18 mouse cellular contexts compared by ENCODE assay signal in the genomic region with DNA sequence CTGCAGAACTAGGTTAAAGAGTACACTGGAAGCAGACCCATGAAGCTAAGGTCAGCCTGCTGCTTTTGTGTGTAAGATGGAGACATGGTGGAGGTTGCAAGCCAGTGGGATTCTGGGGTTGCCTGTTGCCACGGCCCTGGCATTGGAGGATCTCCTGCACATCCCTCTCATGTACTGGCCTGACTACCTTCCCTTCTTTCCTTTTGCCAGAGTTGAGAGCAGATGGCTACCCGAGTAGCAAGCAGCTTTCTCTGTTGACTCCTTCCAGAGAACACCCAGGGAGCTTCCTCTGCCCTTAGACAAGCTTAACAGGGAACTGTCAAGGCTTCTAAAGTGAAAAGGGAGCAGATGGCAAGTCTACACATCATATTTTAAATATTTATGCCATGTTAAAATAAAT.
DNase-seq lines count a peak whose midpoint lies in the region; ATAC-seq and TF ChIP-seq lines count a peak whose summit lies in the region.
"Had no signal": no experiment of that assay in that cellular context is flagged by ENCODE, and none has a peak within 500 bp of the region (broad histone marks: within the 10 kb centered on the region; RNA-seq: fewer than 3 reads in every experiment).

No protein-coding gene starts in this region.

- TF ChIP-seq CTCF in lung, embryonic 14.5 days (IDR thresholded peaks at IDR 0.05; ENCODE audit: low read depth): no peak

- no peak overlapping the region for H3K4me3 ChIP-seq in forebrain, embryonic 13.5 days
- no peak overlapping the region for H3K4me3 ChIP-seq in forebrain, embryonic 10.5 days
- no peak overlapping the region for H3K4me3 ChIP-seq in lung, embryonic 14.5 days (ENCODE audit: low read depth, low read length)
- H3K4me3 ChIP-seq in stomach, embryonic 16.5 days (replicated peaks; ENCODE audit: low read length): no peak overlapping the region
- H3K4me3 ChIP-seq: heart, embryonic 13.5 days; neural tube, embryonic 13.5 days had no signal

- no peaks in the 10 kb centered on the region for H3K36me3 ChIP-seq in forebrain, embryonic 13.5 days (ENCODE audit: poor library complexity, severe bottlenecking)
- H3K36me3 ChIP-seq in forebrain, embryonic 10.5 days (replicated peaks): no peaks in the 10 kb centered on the region
- no peaks in the 10 kb centered on the region for H3K36me3 ChIP-seq in lung, embryonic 14.5 days (ENCODE audit: insufficient read depth)
- no peaks in the 10 kb centered on the region for H3K36me3 ChIP-seq in stomach, embryonic 16.5 days (ENCODE audit: control insufficient read depth, insufficient read depth, low read length)
- H3K36me3 ChIP-seq: heart, embryonic 13.5 days; neural tube, embryonic 13.5 days had no signal

- WGBS in forebrain, embryonic 13.5 days: 58% methylated on average over 2 of the region's 2 CpGs
- 70% methylated on average over 2 of the region's 2 CpGs for WGBS in forebrain, embryonic 10.5 days
- 31% methylated on average over 2 of the region's 2 CpGs for WGBS in lung, embryonic 14.5 days
- 38% methylated on average over 2 of the region's 2 CpGs for WGBS in stomach, embryonic 16.5 days

- H3K27me3 ChIP-seq in forebrain, embryonic 13.5 days: no peaks in the 10 kb centered on the region
- no peaks in the 10 kb centered on the region for H3K27me3 ChIP-seq in forebrain, embryonic 10.5 days (ENCODE audit: poor library complexity, severe bottlenecking)
- no peaks in the 10 kb centered on the region for H3K27me3 ChIP-seq in lung, embryonic 14.5 days (ENCODE audit: insufficient read depth, low read length)
- H3K27me3 ChIP-seq in stomach, embryonic 16.5 days (ENCODE audit: control insufficient read depth, insufficient read depth, low read length): no peaks in the 10 kb centered on the region
- H3K27me3 ChIP-seq: heart, embryonic 13.5 days; neural tube, embryonic 13.5 days had no signal

- H3K9ac ChIP-seq in forebrain, embryonic 13.5 days: no peak overlapping the region
- H3K9ac ChIP-seq in lung, embryonic 14.5 days: no peak overlapping the region
- no peak overlapping the region for H3K9ac ChIP-seq in stomach, embryonic 16.5 days (ENCODE audit: low read length)
- H3K9ac ChIP-seq: heart, embryonic 13.5 days; neural tube, embryonic 13.5 days had no signal

- no peak overlapping the region for H3K4me2 ChIP-seq in forebrain, embryonic 13.5 days
- H3K4me2 ChIP-seq in lung, embryonic 14.5 days: no peak overlapping the region
- H3K4me2 ChIP-seq in stomach, embryonic 16.5 days (ENCODE audit: low read depth, low read length): no peak overlapping the region
- H3K4me2 ChIP-seq: heart, embryonic 13.5 days; midbrain, embryonic 11.5 days; neural tube, embryonic 13.5 days had no signal

- ATAC-seq in forebrain, embryonic 13.5 days: peak; percentile 20; the same call in 1 of the 2 replicates
- ATAC-seq in lung, embryonic 14.5 days (ENCODE audit: insufficient read depth): peak; percentile 66; the same call in 1 of the 2 replicates
- ATAC-seq in stomach, embryonic 16.5 days (ENCODE audit: insufficient read depth, low FRiP score): peak; percentile 28; the same call in 1 of the 2 replicates

- H3K9me3 ChIP-seq in forebrain, embryonic 13.5 days (replicated peaks): no peaks in the 10 kb centered on the region
- no peaks in the 10 kb centered on the region for H3K9me3 ChIP-seq in forebrain, embryonic 10.5 days
- H3K9me3 ChIP-seq in lung, embryonic 14.5 days (ENCODE audit: low read depth, low read length): no peaks in the 10 kb centered on the region
- H3K9me3 ChIP-seq in stomach, embryonic 16.5 days (replicated peaks; ENCODE audit: control insufficient read depth, low read length): no peaks in the 10 kb centered on the region
- H3K9me3 ChIP-seq: heart, embryonic 13.5 days; neural tube, embryonic 13.5 days had no signal

- no peak overlapping the region for H3K27ac ChIP-seq in forebrain, embryonic 13.5 days
- H3K27ac ChIP-seq in forebrain, embryonic 10.5 days: no peak overlapping the region
- no peak overlapping the region for H3K27ac ChIP-seq in lung, embryonic 14.5 days (ENCODE audit: low read depth)
- peak overlapping the region; percentile 54; the same call in 1 of the 2 replicates for H3K27ac ChIP-seq in stomach, embryonic 16.5 days (ENCODE audit: low read length)
- H3K27ac ChIP-seq: heart, embryonic 13.5 days; kidney, postnatal 0 days; macrophage; neural tube, embryonic 13.5 days had no signal

- H3K4me1 ChIP-seq in forebrain, embryonic 13.5 days: no peaks in the 10 kb centered on the region
- H3K4me1 ChIP-seq in forebrain, embryonic 10.5 days: 0 out of 2 replicates have a peak, but pooled peaks cover 5% of the 10 kb centered on the region
- H3K4me1 ChIP-seq in lung, embryonic 14.5 days (ENCODE audit: insufficient read depth): peaks cover 6% of the 10 kb centered on the region; the same call in 1 of the 2 replicates
- peaks cover 8% of the 10 kb centered on the region; the same call in 1 of the 2 replicates for H3K4me1 ChIP-seq in stomach, embryonic 16.5 days (ENCODE audit: control insufficient read depth, insufficient read depth, low read length)
- H3K4me1 ChIP-seq: heart, embryonic 13.5 days had no signal

- DNase-seq in forebrain, embryonic 10.5 days (ENCODE audit: extremely low spot score, low spot score): no peak
- DNase-seq in lung, embryonic 14.5 days: peak; percentile 47
- DNase-seq in lung, postnatal 14 days: no peak
- peak; percentile 49 to 67 for DNase-seq in cerebellum, postnatal 14 days
- DNase-seq in thymus, postnatal 10 days (ENCODE audit: low spot score in 2 of 2): no peak
- DNase-seq in gastrocnemius, adult 8-10 months (ENCODE audit: low spot score in 2 of 2): no peak
- DNase-seq: heart, postnatal 4 days; liver; lung, adult 2 months; right cerebral cortex, postnatal 14 days; thymus, adult 2 months had no signal

Comparison
In these comparisons a context has a peak if more than half of its experiments do, and no peak if none do; other contexts are left out.
1. DNase-seq: peak in lung, embryonic 14.5 days (single experiment) and cerebellum, postnatal 14 days (2 of 2); none in forebrain, embryonic 10.5 days (single experiment), lung, postnatal 14 days (single experiment), thymus, postnatal 10 days (0 of 2) and gastrocnemius, adult 8-10 months (0 of 2).
2. Peak in every context shown above with its lines, with median percentiles within 50 percentile points of each other: ATAC-seq.